Mouse (Mus musculus) olfactory bulb, adult 2 months (tissue): ENCODE measurements around the gene Ropn1. TPM values are rescaled to one million over a fixed set of nuclear protein-coding genes. Genes with fewer than 3 reads are reported as not detected.

ENCODE experiments used
- H3K27ac ChIP-seq: fragments of 200-500 bp; 2 replicates; pipeline ENCODE4 v1.5.1; 2012; ENCODE audit warnings: low read depth, low read length; ENCODE audit not compliant: insufficient read depth
- H3K4me1 ChIP-seq: fragments of 200-500 bp; 2 replicates; pipeline ENCODE4 v1.6.1; 2012; ENCODE audit warnings: low read length; ENCODE audit not compliant: control insufficient read depth, insufficient read depth
- H3K4me3 ChIP-seq: fragments of 200-500 bp; 2 replicates; pipeline ENCODE4 v1.5.1; 2012; ENCODE audit warnings: mild to moderate bottlenecking, low read depth, low read length, moderate library complexity; ENCODE audit not compliant: insufficient read depth
- CTCF ChIP-seq: fragments of 200-500 bp; IDR thresholded peaks from 2 replicates; pipeline ENCODE4 v1.5.1; 2012; ENCODE audit warnings: low read depth, mild to moderate bottlenecking, low read length, moderate library complexity; ENCODE audit not compliant: insufficient read depth
- POLR2A ChIP-seq: fragments of 200-500 bp; IDR thresholded peaks from 2 replicates; pipeline ENCODE4 v1.6.1; 2012; ENCODE audit warnings: mild to moderate bottlenecking, low read depth, low read length, moderate library complexity; ENCODE audit not compliant: insufficient read depth
- WGBS: fragments of 180-500 bp; shearing (Covaris S2); methylation state at CpG from one replicate; pipeline ENCODE4 v1.1.7; 2018; 5-methylcytosine and 5-hydroxymethylcytosine counted together
- polyA plus RNA-seq: library from polyadenylated mRNA; stranded (reverse); fragments of >200 nt; gene quantifications from 2 replicates; pipeline ENCODE4 v1.2.4, GENCODE M21; 2012; ENCODE audit warnings: low replicate concordance; ENCODE audit not compliant: missing spikeins, insufficient read depth, insufficient read length

Gene Ropn1
- polyA plus RNA-seq: not detected in 2 replicates

- no peak within 1 kb of the TSS for H3K4me3 ChIP-seq
- H3K4me1 ChIP-seq: no peaks in the 10 kb centered on the region
- TF ChIP-seq CTCF (no peak), POLR2A (no peak)
- 79% methylated on average over 7 of the region's 7 CpGs for WGBS
- H3K27ac ChIP-seq: no peak within 1 kb of the TSS
Measured at GRCm38 (mm10) chr16:34649621-34650020, at the start of gene Ropn1. Gene Ropn1 (plus strand): TSS chr16:34649921.

- 74% methylated on average over 4 of the region's 4 CpGs for WGBS
- Histone ChIP-seq H3K4me3 (no peak overlapping the region), H3K4me1 (no peaks in the 10 kb centered on the region), H3K27ac (no peak overlapping the region)
- TF ChIP-seq CTCF (no peak), POLR2A (no peak)
Measured at GRCm38 (mm10) chr16:34601954-34602353, 47.8 kb upstream of the Ropn1 start.

DNA sequence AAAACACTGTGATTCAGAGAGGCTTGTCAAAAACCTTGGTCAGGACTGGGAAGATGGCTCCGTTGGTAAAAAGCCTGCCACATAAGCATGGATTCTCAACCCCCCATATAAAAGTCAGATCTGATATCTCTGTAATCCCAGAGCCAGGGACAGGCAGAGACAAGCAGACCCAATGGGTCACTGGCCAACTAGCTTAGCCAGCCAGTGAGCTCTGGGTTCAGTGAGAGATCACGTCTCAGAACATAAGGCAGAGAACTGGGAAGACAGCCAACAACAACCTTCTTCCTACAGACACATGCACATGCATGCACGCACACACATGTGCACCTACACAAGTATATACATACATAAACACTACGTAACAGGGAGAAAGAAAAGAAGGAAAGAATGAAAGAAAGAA, 46.6 kb upstream of the Ropn1 start:
- H3K27ac ChIP-seq: no peak overlapping the region
- no peak for TF ChIP-seq POLR2A
- TF ChIP-seq CTCF: no peak
- no peaks in the 10 kb centered on the region for H3K4me1 ChIP-seq
- 77% methylated on average over 4 of the region's 4 CpGs for WGBS
- no peak overlapping the region for H3K4me3 ChIP-seq

GRCm38 (mm10) chr16:34603854-34604253, 45.9 kb upstream of the Ropn1 start:
- H3K4me1 ChIP-seq: no peaks in the 10 kb centered on the region
- WGBS: 86% methylated on average over 6 of the region's 6 CpGs
- H3K4me3 ChIP-seq: no peak overlapping the region
- no peak overlapping the region for H3K27ac ChIP-seq
- TF ChIP-seq CTCF (no peak), POLR2A (no peak)

GRCm38 (mm10) chr16:34605679-34606078, 44.0 kb upstream of the Ropn1 start:
- no peak overlapping the region for H3K4me3 ChIP-seq
- TF ChIP-seq POLR2A (no peak), CTCF (no peak)
- WGBS: 32% methylated on average over 3 of the region's 3 CpGs
- H3K4me1 ChIP-seq: no peaks in the 10 kb centered on the region
- no peak overlapping the region for H3K27ac ChIP-seq

DNA sequence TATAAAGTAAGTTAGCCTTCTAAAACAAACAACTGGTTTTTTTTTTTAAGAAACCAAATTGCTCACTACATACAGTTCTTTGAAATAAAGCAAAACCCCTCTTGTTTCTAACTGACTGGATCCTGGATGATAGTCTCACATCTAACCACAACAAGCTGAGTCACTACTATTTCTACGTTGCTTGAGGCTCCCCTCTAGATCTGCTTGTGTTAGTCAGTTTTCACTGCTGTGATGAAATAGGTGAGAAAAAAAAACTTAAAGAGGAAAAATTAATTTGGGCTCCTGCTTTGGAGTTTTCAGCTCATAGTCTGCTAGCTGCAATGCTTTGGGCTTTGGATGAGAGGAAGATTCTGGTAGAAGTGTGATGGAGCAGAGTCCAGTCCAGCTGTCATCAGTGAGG, 39.6 kb upstream of the Ropn1 start:
- 45% methylated on average over 1 of the region's 1 CpGs for WGBS
- H3K27ac ChIP-seq: no peak overlapping the region
- H3K4me3 ChIP-seq: no peak overlapping the region
- no peak for TF ChIP-seq POLR2A
- TF ChIP-seq CTCF: no peak
- no peaks in the 10 kb centered on the region for H3K4me1 ChIP-seq

DNA sequence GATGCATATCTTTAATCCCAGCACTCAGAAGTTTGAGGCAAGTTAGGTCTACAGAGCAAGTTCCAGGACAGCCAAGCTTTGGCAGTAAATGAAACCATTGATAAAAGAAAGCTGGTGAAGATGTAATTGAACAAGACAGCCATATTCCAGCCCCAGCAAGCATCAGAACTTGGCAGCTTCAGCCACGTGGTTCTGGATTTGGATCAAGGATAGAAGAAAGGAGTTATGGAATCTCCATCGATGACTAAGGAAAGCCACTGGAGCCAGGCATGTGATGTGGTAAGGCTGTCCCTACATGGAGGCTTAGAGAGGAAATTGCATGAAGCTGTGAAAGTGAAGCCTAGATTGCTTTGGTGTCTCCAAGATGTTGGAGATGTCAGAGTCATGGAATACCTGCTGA, 35.7 kb upstream of the Ropn1 start:
- Histone ChIP-seq H3K4me3 (no peak overlapping the region), H3K27ac (no peak overlapping the region), H3K4me1 (no peaks in the 10 kb centered on the region)
- TF ChIP-seq POLR2A (no peak), CTCF (no peak)
- 77% methylated on average over 2 of the region's 2 CpGs for WGBS

DNA sequence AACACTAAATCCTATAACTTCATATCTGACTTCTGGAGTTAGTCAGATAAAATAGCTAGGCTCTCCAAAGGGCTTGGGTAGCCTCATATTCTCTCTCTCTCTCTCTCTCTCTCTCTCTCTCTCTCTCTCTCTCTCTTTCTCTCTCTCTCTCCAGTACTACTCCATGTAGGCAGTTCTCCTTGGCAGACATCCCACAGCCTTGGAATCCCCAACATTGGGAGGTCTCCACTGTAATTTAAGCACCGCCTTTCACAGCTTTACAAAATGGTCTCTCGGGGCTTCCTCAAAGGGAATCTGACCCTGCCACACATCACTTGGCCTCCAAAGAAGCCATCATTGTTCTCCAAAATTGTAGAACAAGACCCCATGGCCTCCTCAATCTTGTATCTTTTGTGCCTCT, 22.1 kb upstream of the Ropn1 start:
- Histone ChIP-seq H3K27ac (no peak overlapping the region), H3K4me3 (no peak overlapping the region), H3K4me1 (peaks cover 6% of the 10 kb centered on the region; the same call in 1 of the 2 replicates)
- TF ChIP-seq CTCF (no peak), POLR2A (no peak)
- 15% methylated on average over 2 of the region's 2 CpGs for WGBS

GRCm38 (mm10) chr16:34628397-34628796, 21.3 kb upstream of the Ropn1 start:
- WGBS: 36% methylated on average over 4 of the region's 4 CpGs
- Histone ChIP-seq H3K4me3 (no peak overlapping the region), H3K4me1 (peaks cover 6% of the 10 kb centered on the region; the same call in 1 of the 2 replicates), H3K27ac (no peak overlapping the region)
- TF ChIP-seq POLR2A (no peak), CTCF (no peak)

GRCm38 (mm10) chr16:34635557-34635956, 14.2 kb upstream of the Ropn1 start:
- WGBS: 45% methylated on average over 3 of the region's 3 CpGs
- Histone ChIP-seq H3K27ac (no peak overlapping the region), H3K4me3 (no peak overlapping the region), H3K4me1 (peaks cover 3% of the 10 kb centered on the region; the same call in 1 of the 2 replicates)
- TF ChIP-seq CTCF (no peak), POLR2A (no peak)
